Mouse (Mus musculus) adrenal gland, postnatal 14 days (tissue): Measurements from ENCODE around the gene Upk2. TPM values are rescaled to one million over a fixed set of nuclear protein-coding genes. Genes with fewer than 3 reads are reported as not detected.

Experiments
- DNase-seq: peaks from one replicate; pipeline ENCODE4 v3.0.0; 2021; ENCODE audit warnings: mixed read lengths
- total RNA-seq: library from RNA; stranded (reverse); gene quantifications from 2 replicates; pipeline ENCODE4 v1.2.3, GENCODE M21; 2021

The Upk2 gene
- total RNA-seq, 1 experiment from 2014 or later: not detected

- peak; percentile 76 for DNase-seq
Measured at GRCm38 (mm10) chr9:44488416-44488815, 33.6 kb upstream of the Upk2 start.

GRCm38 (mm10) chr9:44487441-44487840 is 32.7 kb upstream of the Upk2 start:
- peak; percentile 93 for DNase-seq

- peak; percentile 76 for DNase-seq
Measured at GRCm38 (mm10) chr9:44486741-44487421, 32.1 kb upstream of the Upk2 start.

DNA sequence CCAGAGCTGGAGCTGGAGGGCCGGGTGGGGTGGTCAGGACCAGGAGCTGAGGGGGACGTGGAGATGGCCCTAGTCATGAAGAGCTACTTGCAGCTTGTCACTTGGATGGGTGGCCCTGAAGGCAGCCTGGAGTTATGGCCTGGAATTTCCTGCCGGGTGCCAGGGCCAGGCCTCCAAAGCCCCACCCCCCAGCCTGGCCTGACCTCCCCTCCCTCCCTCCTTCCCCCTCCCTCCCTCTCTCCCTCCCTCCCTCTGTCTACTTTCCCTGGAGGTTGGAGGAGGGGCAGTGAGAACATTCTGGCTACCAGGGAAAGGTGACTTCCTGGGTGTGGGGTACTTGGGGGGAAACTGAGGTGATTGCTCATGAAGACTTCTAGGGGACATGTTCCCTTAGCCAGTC is 31.6 kb upstream of the Upk2 start:
- DNase-seq: peak; percentile 88

- peak; percentile 73 for DNase-seq
Measured at GRCm38 (mm10) chr9:44485516-44486161, 30.9 kb upstream of the Upk2 start.

GRCm38 (mm10) chr9:44485105-44485515 is 30.3 kb upstream of the Upk2 start:
- peak; percentile 14 for DNase-seq

GRCm38 (mm10) chr9:44484311-44485104 is 29.7 kb upstream of the Upk2 start:
- DNase-seq: peak; percentile 30

- DNase-seq: peak; percentile 86
Measured at GRCm38 (mm10) chr9:44483510-44484044, 28.8 kb upstream of the Upk2 start.

DNA sequence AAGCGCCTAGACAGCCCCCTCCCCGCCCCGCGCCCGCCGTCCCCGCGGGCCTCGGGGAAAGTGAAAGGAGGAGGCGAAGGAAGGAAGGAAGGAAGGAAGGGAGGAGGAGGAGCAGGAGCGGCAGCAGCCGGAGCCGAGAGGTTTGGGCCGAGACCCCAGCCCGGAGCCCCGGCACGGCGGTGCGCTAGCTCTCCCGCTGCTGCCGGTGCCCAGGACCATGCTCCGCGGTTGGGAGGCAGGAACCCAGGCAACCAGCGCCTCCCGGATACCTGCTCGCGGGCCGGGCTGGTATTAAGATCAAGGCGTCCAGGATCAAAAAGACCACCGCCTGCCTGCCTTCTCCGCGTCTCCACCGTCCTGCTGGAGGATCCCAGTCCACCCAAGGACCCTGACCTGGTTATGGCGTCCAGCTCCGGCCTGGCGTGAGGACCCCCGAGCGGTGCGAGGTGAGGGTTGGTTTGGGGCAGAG is 28.3 kb upstream of the Upk2 start:
- peak; percentile 54 for DNase-seq

DNA sequence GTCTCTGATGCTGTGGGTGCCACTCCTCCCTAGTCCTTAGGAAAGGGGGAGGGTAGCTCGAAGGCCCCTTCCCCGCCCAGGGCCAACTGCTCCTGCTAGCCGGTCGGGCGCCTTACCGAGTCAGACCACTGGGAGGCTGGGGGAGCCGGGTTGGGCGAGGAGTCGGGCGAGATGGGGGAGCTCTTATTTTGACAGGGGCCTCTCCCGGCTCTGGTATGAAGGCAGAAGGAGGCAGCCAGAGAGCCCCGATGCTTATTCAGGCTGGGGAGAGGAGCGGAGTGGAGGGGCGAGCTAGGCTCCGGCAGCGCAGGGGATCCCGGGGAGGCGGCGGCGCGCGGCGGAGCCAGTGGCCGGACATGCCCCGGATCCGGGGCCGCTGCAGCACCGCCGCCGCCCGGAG is 27.8 kb upstream of the Upk2 start, which contains the start of gene Bcl9l:
Gene Bcl9l (plus strand): TSS at position 274 of the 400 bp plus-strand sequence.
- DNase-seq: peak; percentile 98

GRCm38 (mm10) chr9:44482112-44482511 is 27.3 kb upstream of the Upk2 start:
- no peak for DNase-seq

- peak; percentile 92 for DNase-seq
Measured at GRCm38 (mm10) chr9:44479628-44480428, 25.1 kb upstream of the Upk2 start.

GRCm38 (mm10) chr9:44478959-44479605 is 24.3 kb upstream of the Upk2 start:
- DNase-seq: peak; percentile 90

DNA sequence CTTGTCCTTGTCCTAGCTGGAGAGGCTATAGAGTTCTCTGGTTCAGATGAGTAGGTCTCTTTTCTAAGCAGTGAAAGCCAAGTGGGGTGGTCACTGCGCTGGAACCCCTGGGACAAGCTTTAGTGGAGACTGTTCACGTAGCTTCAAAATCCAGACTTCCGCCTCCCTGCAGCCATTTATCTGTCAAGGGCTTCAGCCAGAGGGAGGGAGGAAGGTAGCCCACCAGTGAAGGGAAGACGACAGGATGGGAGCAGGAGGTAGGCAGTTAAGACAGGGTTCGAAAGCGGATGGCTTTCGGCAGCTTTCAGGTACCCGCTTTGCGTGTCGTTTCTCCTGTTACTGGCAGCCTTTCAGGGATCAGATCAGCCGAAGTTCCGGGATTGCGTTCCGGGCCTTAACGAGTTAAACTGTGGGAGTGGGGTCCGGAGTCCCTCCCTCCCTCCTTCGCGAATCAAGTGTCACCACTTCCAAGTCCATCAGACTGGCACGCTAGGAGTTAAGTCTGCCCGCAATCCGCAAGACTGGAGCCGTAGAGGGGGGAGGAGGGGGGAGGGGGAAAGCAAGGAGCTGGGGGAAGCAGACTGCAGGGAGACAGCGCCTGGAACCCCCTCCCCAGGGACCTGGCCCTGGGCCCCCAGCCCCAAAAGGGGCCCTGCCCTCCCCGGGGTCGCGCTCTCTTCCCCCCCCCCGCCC is 23.6 kb upstream of the Upk2 start:
- DNase-seq: peak; percentile 77

- peak; percentile 60 for DNase-seq
Measured at GRCm38 (mm10) chr9:44477339-44478228, 22.8 kb upstream of the Upk2 start.

DNA sequence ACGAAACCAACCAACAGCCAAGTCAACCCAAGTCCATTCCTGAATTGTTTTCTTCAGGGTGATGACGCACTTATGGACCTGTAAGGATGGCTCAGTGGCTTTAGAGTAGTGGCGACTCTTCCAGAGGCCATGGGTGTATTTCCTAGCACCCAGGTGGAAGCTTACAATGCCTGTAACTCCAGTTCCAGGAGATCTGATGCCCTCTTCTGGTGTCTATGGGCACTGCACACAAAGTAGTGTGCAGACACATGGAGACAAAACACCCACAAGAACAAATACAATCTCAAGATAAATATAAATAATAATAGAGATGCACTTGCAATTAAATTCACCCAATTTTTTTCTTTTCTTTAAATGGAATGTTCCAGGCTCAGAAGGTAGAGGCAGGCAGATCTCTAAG is 21.2 kb upstream of the Upk2 start:
- no peak for DNase-seq

- DNase-seq: no peak
Measured at GRCm38 (mm10) chr9:44474327-44474726, 19.6 kb upstream of the Upk2 start.

GRCm38 (mm10) chr9:44473184-44473583 is 18.4 kb upstream of the Upk2 start:
- DNase-seq: no peak

DNA sequence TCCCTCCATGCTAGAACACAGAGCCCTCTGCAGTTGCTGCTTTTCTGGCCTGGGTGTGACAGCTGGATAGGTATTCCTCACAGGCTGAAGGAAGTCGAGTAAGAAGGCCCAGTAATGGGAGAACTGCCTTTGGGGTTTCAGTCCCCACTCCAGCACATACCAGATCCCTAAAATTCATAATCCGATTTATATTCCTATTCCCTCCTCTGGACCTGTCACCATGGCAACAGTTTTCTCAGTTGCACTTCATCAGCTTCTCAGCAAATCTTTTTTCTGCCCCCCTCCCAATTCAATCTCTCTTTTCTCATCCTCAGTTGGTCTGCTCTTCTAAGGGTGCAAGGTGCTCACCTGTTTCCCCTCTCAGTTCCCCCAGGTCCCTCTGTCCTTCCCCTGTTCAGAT is 14.0 kb upstream of the Upk2 start:
- DNase-seq: no peak
